Mouse (Mus musculus) CH12.LX (cell line): ENCODE measurements around the gene Map2k5. TPM values are rescaled to one million over a fixed set of nuclear protein-coding genes. Genes with fewer than 3 reads are reported as not detected.

Source experiments
- DNase-seq: peaks from one replicate; pipeline ENCODE4 v3.0.0-alpha.2; 2013; ENCODE audit errors: extremely low read depth
- H3K27ac ChIP-seq: 2 replicates; pipeline ENCODE4 v1.5.1; 2012; ENCODE audit warnings: low read depth, mild to moderate bottlenecking, control low read depth, moderate library complexity; ENCODE audit not compliant: insufficient read depth
- H3K27me3 ChIP-seq: replicated peaks from 2 replicates; pipeline ENCODE3; 2012; ENCODE audit warnings: inconsistent platforms
- H3K36me3 ChIP-seq, 2 experiments: replicated peaks in 1 of 2; 2 replicates each; pipeline versions ENCODE3 to v1.6.1; 2012; ENCODE audit warnings: inconsistent platforms in 1 of 2, low read length in 1 of 2, mild to moderate bottlenecking in 1 of 2, mixed read lengths in 1 of 2, moderate library complexity in 1 of 2; ENCODE audit not compliant: control insufficient read depth in 1 of 2, insufficient read depth in 1 of 2
- H3K4me1 ChIP-seq, 2 experiments: 2 replicates each; pipeline ENCODE4 v1.6.1; 2012; ENCODE audit warnings: inconsistent platforms in 1 of 2, moderate library complexity in 1 of 2; ENCODE audit not compliant: insufficient read depth in 2 of 2, control insufficient read depth in 1 of 2
- H3K4me2 ChIP-seq: 2 replicates; pipeline ENCODE4 v1.6.1; 2012; ENCODE audit warnings: low read depth, mild to moderate bottlenecking, control low read depth; ENCODE audit not compliant: poor library complexity, insufficient read depth, severe bottlenecking
- H3K4me3 ChIP-seq, 3 experiments: fragments of 150-350 bp in 1 of 3; sonication (generic) in 1 of 3; replicated peaks in 1 of 3; 2 replicates each; pipeline versions ENCODE3 to v1.5.1; 2011 to 2012; ENCODE audit warnings: low read depth in 2 of 3, low read length in 2 of 3, mild to moderate bottlenecking in 2 of 3, moderate library complexity in 2 of 3, control low read depth in 1 of 3, improper control_type of control experiment in 1 of 3, inconsistent platforms in 1 of 3, mixed read lengths in 1 of 3; ENCODE audit not compliant: poor library complexity in 1 of 3
- H3K79me2 ChIP-seq: replicated peaks from 2 replicates; pipeline ENCODE4 v1.6.1; 2012; ENCODE audit warnings: mild to moderate bottlenecking, moderate library complexity; ENCODE audit not compliant: control insufficient read depth, poor library complexity, insufficient read depth, severe bottlenecking; ENCODE audit errors: extremely low read depth
- H3K9ac ChIP-seq: 2 replicates; pipeline ENCODE4 v1.6.1; 2012; ENCODE audit warnings: low read depth, mild to moderate bottlenecking, control low read depth, moderate library complexity; ENCODE audit not compliant: insufficient read depth
- H3K9me3 ChIP-seq: replicated peaks from 2 replicates; pipeline ENCODE3; 2012; ENCODE audit warnings: low read length, inconsistent platforms, mixed read lengths
- CHD2 ChIP-seq: IDR thresholded peaks from 2 replicates; pipeline ENCODE4 v1.6.1; 2011; ENCODE audit warnings: low read length, improper control_type of control experiment
- ELF1 ChIP-seq: IDR thresholded peaks from 2 replicates; pipeline ENCODE4 v1.6.1; 2014; ENCODE audit warnings: low read depth, mild to moderate bottlenecking, inconsistent platforms, low read length, improper control_type of control experiment
- EP300 ChIP-seq: IDR thresholded peaks from 2 replicates; pipeline ENCODE4 v1.6.1; 2011; ENCODE audit warnings: low read length, improper control_type of control experiment
- ETS1 ChIP-seq: conservative IDR thresholded peaks from 2 replicates; pipeline ENCODE4 v1.6.1; 2012; ENCODE audit warnings: low read depth, mild to moderate bottlenecking, inconsistent platforms, low read length, improper control_type of control experiment, moderate library complexity
- GABPA ChIP-seq: IDR thresholded peaks from 2 replicates; pipeline ENCODE4 v1.6.1; 2012; ENCODE audit warnings: low read depth, low read length, improper control_type of control experiment, inconsistent platforms; ENCODE audit not compliant: insufficient replicate concordance
- HCFC1 ChIP-seq: IDR thresholded peaks from 2 replicates; pipeline ENCODE4 v1.6.1; 2012; ENCODE audit warnings: low read depth, mild to moderate bottlenecking, inconsistent platforms, low read length, improper control_type of control experiment
- IRF4 ChIP-seq: IDR thresholded peaks from 2 replicates; pipeline ENCODE4 v1.6.1; 2014; ENCODE audit warnings: low read depth, mild to moderate bottlenecking, inconsistent platforms, low read length, improper control_type of control experiment
- JUND ChIP-seq: conservative IDR thresholded peaks from 2 replicates; pipeline ENCODE4 v1.6.1; 2011; ENCODE audit warnings: low read depth, low read length, improper control_type of control experiment
- KAT2A ChIP-seq: IDR thresholded peaks from 2 replicates; pipeline ENCODE4 v1.6.1; 2012; ENCODE audit warnings: low read length, improper control_type of control experiment, inconsistent platforms; ENCODE audit not compliant: insufficient replicate concordance
- MAX ChIP-seq: IDR thresholded peaks from 2 replicates; pipeline ENCODE4 v1.6.1; 2011; ENCODE audit warnings: low read length, improper control_type of control experiment
- MAZ ChIP-seq: IDR thresholded peaks from 2 replicates; pipeline ENCODE4 v1.6.1; 2012; ENCODE audit warnings: low read depth, mild to moderate bottlenecking, inconsistent platforms, low read length, improper control_type of control experiment, moderate library complexity
- NRF1 ChIP-seq: IDR thresholded peaks from 2 replicates; pipeline ENCODE4 v1.6.1; 2014; ENCODE audit warnings: low read depth, mild to moderate bottlenecking, inconsistent platforms, low read length, improper control_type of control experiment, moderate library complexity
- POLR2AphosphoS2 ChIP-seq: IDR thresholded peaks from 2 replicates; pipeline ENCODE4 v1.6.1; 2011; ENCODE audit warnings: low read depth, low read length, improper control_type of control experiment
- RAD21 ChIP-seq: IDR thresholded peaks from 2 replicates; pipeline ENCODE4 v1.6.1; 2011; ENCODE audit warnings: low read depth, mild to moderate bottlenecking, low read length, improper control_type of control experiment, moderate library complexity
- RCOR1 ChIP-seq: conservative IDR thresholded peaks from 2 replicates; pipeline ENCODE4 v1.6.1; 2012; ENCODE audit warnings: low read depth, mild to moderate bottlenecking, inconsistent platforms, low read length, improper control_type of control experiment
- SIN3A ChIP-seq: IDR thresholded peaks from 2 replicates; pipeline ENCODE4 v1.6.1; 2012; ENCODE audit warnings: low read length, improper control_type of control experiment, inconsistent platforms
- USF2 ChIP-seq: conservative IDR thresholded peaks from 2 replicates; pipeline ENCODE4 v1.6.1; 2011; ENCODE audit warnings: low read depth, low read length, improper control_type of control experiment
- ZC3H11A ChIP-seq: IDR thresholded peaks from 2 replicates; pipeline ENCODE4 v1.6.1; 2012; ENCODE audit warnings: low read depth, mild to moderate bottlenecking, inconsistent platforms, low read length, improper control_type of control experiment
- ZKSCAN1 ChIP-seq: IDR thresholded peaks from 2 replicates; pipeline ENCODE4 v1.6.1; 2012; ENCODE audit warnings: low read depth, inconsistent platforms, low read length, improper control_type of control experiment, borderline replicate concordance
- ZMIZ1 ChIP-seq: IDR thresholded peaks from 2 replicates; pipeline ENCODE4 v1.6.1; 2012; ENCODE audit warnings: low read depth, mild to moderate bottlenecking, inconsistent platforms, low read length, improper control_type of control experiment
- dilution Hi-C: fragments of 300-500 bp; cut with MboI; formaldehyde crosslinking; loops from 2 replicates; pipeline ENCODE4 v1.14.3; 2020; ENCODE audit warnings: low sequenced_read_pairs; ENCODE audit not compliant: extremely low pct_unique_long_range_greater_than_20kb, extremely low pct_ligation_motif_present
- in situ Hi-C: fragments of 300-500 bp; cut with MboI; formaldehyde crosslinking; loops from 3 replicates; pipeline ENCODE4 v1.14.3; 2019; ENCODE audit warnings: low sequenced_read_pairs, low pct_ligation_motif_present, low pct_unique_long_range_greater_than_20kb, mixed read lengths
- polyA plus RNA-seq: library from polyadenylated mRNA; unstranded; fragments of >175 nt; gene quantifications from 2 replicates; pipeline ENCODE4 v1.2.1, GENCODE M21; 2012; ENCODE audit warnings: low read depth; ENCODE audit not compliant: insufficient read length
- total RNA-seq, 2 experiments: library from RNA; depleted of rRNA; stranded (reverse); fragments of 300-350 nt in 1 of 2; fragments of >200 nt in 1 of 2; gene quantifications; 2 replicates each; pipeline ENCODE4 v1.2.3; 2012 to 2014

Gene Map2k5
- total and polyA plus RNA-seq, 3 experiments = 10.8 to 22.6 (median 11.2) TPM

GRCm38 (mm10) chr9:63230289-63230688, 147.4 kb downstream of the Map2k5 start:
- H3K4me3 ChIP-seq = no peak overlapping the region
- DNase-seq = no peak
- H3K9ac ChIP-seq = no peak overlapping the region
- H3K79me2 ChIP-seq = no peaks in the 10 kb centered on the region
- H3K4me1 ChIP-seq = no peaks in the 10 kb centered on the region
- no peak overlapping the region for H3K27ac ChIP-seq
- no peak overlapping the region for H3K4me2 ChIP-seq
- no peaks in the 10 kb centered on the region for H3K9me3 ChIP-seq
- H3K27me3 ChIP-seq = no peaks in the 10 kb centered on the region
- in situ Hi-C loops = no loop called here
- TF ChIP-seq EP300 = no peak
- no peak for TF ChIP-seq MAX
- no peak for TF ChIP-seq ETS1
- TF ChIP-seq ZC3H11A = no peak
- no peak for TF ChIP-seq ZKSCAN1
- TF ChIP-seq USF2 = no peak
- no peak for TF ChIP-seq ZMIZ1
- no peak for TF ChIP-seq RCOR1
- TF ChIP-seq CHD2 = no peak
- TF ChIP-seq NRF1 = no peak
- no peak for TF ChIP-seq JUND
- no peak for TF ChIP-seq GABPA
- TF ChIP-seq ELF1 = no peak
- no peak for TF ChIP-seq RAD21
- no peak for TF ChIP-seq IRF4
- H3K36me3 ChIP-seq = peaks cover 0 to 23% of the 10 kb centered on the region in 2 experiments
- dilution Hi-C loops = no loop called here

DNA sequence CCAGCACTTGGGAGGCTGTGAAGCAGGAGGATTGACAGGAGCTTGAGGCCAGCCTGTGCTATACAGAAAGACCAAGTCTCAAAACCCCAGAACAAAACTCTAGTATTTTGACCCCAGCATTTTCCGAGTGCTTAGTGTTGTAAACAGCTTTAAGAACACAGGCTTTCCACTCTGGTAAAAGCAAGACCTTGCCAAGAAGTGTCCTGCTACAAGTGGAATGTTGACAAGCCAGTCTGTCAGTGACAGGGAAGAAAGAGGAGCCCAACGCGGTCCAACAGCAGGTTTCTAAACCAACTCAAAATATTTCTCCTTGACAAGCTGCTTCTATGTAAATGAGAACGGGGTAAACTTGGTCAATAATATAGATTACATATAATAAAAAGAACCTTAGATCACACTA, 148.6 kb downstream of the Map2k5 start:
- dilution Hi-C loops (no loop called here), in situ Hi-C loops (no loop called here)
- H3K9ac ChIP-seq = no peak overlapping the region
- TF ChIP-seq MAX (no peak), SIN3A (no peak), ZKSCAN1 (no peak), POLR2AphosphoS2 (no peak), NRF1 (no peak), KAT2A (no peak), MAZ (no peak), ZC3H11A (no peak), HCFC1 (no peak)
- H3K36me3 ChIP-seq = peaks cover 0 to 30% of the 10 kb centered on the region in 2 experiments
- H3K4me3 ChIP-seq = no peak overlapping the region
- no peak for DNase-seq
- H3K4me2 ChIP-seq = no peak overlapping the region
- no peak overlapping the region for H3K27ac ChIP-seq
- no peaks in the 10 kb centered on the region for H3K79me2 ChIP-seq
- H3K4me1 ChIP-seq = no peaks in the 10 kb centered on the region
- H3K27me3 ChIP-seq = no peaks in the 10 kb centered on the region
- no peaks in the 10 kb centered on the region for H3K9me3 ChIP-seq
